Mouse (Mus musculus) E14TG2a.4 (cell line): ENCODE measurements around the gene Ninj1.
A peak's percentile ranks its signal among the peaks of the same experiment; 100 is the strongest.

Source experiments
- H3K27me3 ChIP-seq: 2 replicates; pipeline ENCODE4 v1.6.1; 2014; ENCODE audit warnings: low read length, control low read depth; ENCODE audit not compliant: insufficient read depth
- H3K36me3 ChIP-seq: 2 replicates; pipeline ENCODE4 v1.6.1; 2014; ENCODE audit warnings: low read length, control low read depth; ENCODE audit not compliant: insufficient read depth
- H3K4me1 ChIP-seq: replicated peaks from 2 replicates; pipeline ENCODE4 v1.6.1; 2014; ENCODE audit warnings: low read depth, low read length, control low read depth
- H3K4me3 ChIP-seq: replicated peaks from 2 replicates; pipeline ENCODE4 v1.5.1; 2014; ENCODE audit warnings: mild to moderate bottlenecking, low read length
- H3K9me3 ChIP-seq: 2 replicates; pipeline ENCODE4 v1.6.1; 2014; ENCODE audit warnings: low read length, control low read depth
- CTCF ChIP-seq: conservative IDR thresholded peaks from 2 replicates; pipeline ENCODE4 v1.5.1; 2014; ENCODE audit warnings: low read length
- NANOG ChIP-seq: IDR thresholded peaks from 2 replicates; pipeline ENCODE4 v1.6.1; 2014; ENCODE audit warnings: borderline replicate concordance, low read length, mixed read lengths
- POU5F1 ChIP-seq: IDR thresholded peaks from 2 replicates; pipeline ENCODE4 v1.6.1; 2014; ENCODE audit warnings: low read length, borderline replicate concordance

The Ninj1 gene

GRCm38 (mm10) chr13:49162722-49163121 is 24.6 kb upstream of the Ninj1 start:
- peaks cover 17% of the 10 kb centered on the region for H3K27me3 ChIP-seq
- no peaks in the 10 kb centered on the region for H3K36me3 ChIP-seq
- TF ChIP-seq POU5F1 (no peak), NANOG (no peak), CTCF (no peak)
- no peak overlapping the region for H3K4me3 ChIP-seq
- H3K9me3 ChIP-seq = no peaks in the 10 kb centered on the region
- peaks cover 15% of the 10 kb centered on the region for H3K4me1 ChIP-seq

GRCm38 (mm10) chr13:49163645-49164044 is 23.6 kb upstream of the Ninj1 start:
- peaks cover 17% of the 10 kb centered on the region for H3K27me3 ChIP-seq
- H3K4me3 ChIP-seq = no peak overlapping the region
- H3K36me3 ChIP-seq = no peaks in the 10 kb centered on the region
- no peak for TF ChIP-seq NANOG
- TF ChIP-seq POU5F1 = no peak
- TF ChIP-seq CTCF = no peak
- H3K4me1 ChIP-seq = peaks cover 11% of the 10 kb centered on the region
- H3K9me3 ChIP-seq = no peaks in the 10 kb centered on the region

GRCm38 (mm10) chr13:49167081-49167480 is 20.2 kb upstream of the Ninj1 start:
- TF ChIP-seq POU5F1 = no peak
- no peak for TF ChIP-seq CTCF
- TF ChIP-seq NANOG = no peak
- no peak overlapping the region for H3K4me3 ChIP-seq
- peaks cover 18% of the 10 kb centered on the region for H3K27me3 ChIP-seq
- H3K9me3 ChIP-seq = no peaks in the 10 kb centered on the region
- H3K4me1 ChIP-seq = peaks cover 9% of the 10 kb centered on the region
- H3K36me3 ChIP-seq = no peaks in the 10 kb centered on the region

- H3K27me3 ChIP-seq = peaks cover 25% of the 10 kb centered on the region
- H3K36me3 ChIP-seq = no peaks in the 10 kb centered on the region
- TF ChIP-seq NANOG = no peak
- TF ChIP-seq CTCF = peak; percentile 97
- peaks cover 9% of the 10 kb centered on the region for H3K4me1 ChIP-seq
- no peaks in the 10 kb centered on the region for H3K9me3 ChIP-seq
- H3K4me3 ChIP-seq = no peak overlapping the region
Measured at GRCm38 (mm10) chr13:49169448-49170207, 17.7 kb upstream of the Ninj1 start.

- Histone ChIP-seq H3K4me3 (no peak overlapping the region), H3K27me3 (peaks cover 20% of the 10 kb centered on the region), H3K36me3 (no peaks in the 10 kb centered on the region), H3K4me1 (peaks cover 9% of the 10 kb centered on the region), H3K9me3 (no peaks in the 10 kb centered on the region)
- TF ChIP-seq POU5F1 = no peak
- no peak for TF ChIP-seq CTCF
- TF ChIP-seq NANOG = no peak
Measured at GRCm38 (mm10) chr13:49170623-49171022, 16.7 kb upstream of the Ninj1 start.

- Histone ChIP-seq H3K27me3 (peaks cover 18% of the 10 kb centered on the region), H3K4me1 (peaks cover 9% of the 10 kb centered on the region), H3K36me3 (no peaks in the 10 kb centered on the region), H3K9me3 (no peaks in the 10 kb centered on the region), H3K4me3 (no peak overlapping the region)
- TF ChIP-seq NANOG (no peak), CTCF (no peak), POU5F1 (no peak)
Measured at GRCm38 (mm10) chr13:49171729-49172128, 15.6 kb upstream of the Ninj1 start.

- no peak overlapping the region for H3K4me3 ChIP-seq
- H3K9me3 ChIP-seq = no peaks in the 10 kb centered on the region
- peaks cover 9% of the 10 kb centered on the region for H3K4me1 ChIP-seq
- H3K27me3 ChIP-seq = peaks cover 14% of the 10 kb centered on the region
- no peak for TF ChIP-seq NANOG
- no peak for TF ChIP-seq POU5F1
- no peak for TF ChIP-seq CTCF
- no peaks in the 10 kb centered on the region for H3K36me3 ChIP-seq
Measured at GRCm38 (mm10) chr13:49172335-49172734, 14.9 kb upstream of the Ninj1 start.

- H3K4me1 ChIP-seq = peaks cover 9% of the 10 kb centered on the region
- no peaks in the 10 kb centered on the region for H3K36me3 ChIP-seq
- H3K9me3 ChIP-seq = no peaks in the 10 kb centered on the region
- TF ChIP-seq CTCF (peak; percentile 84), NANOG (no peak)
- no peak overlapping the region for H3K4me3 ChIP-seq
- peaks cover 14% of the 10 kb centered on the region for H3K27me3 ChIP-seq
Measured at GRCm38 (mm10) chr13:49172971-49173596, 14.2 kb upstream of the Ninj1 start.

- TF ChIP-seq NANOG (no peak), POU5F1 (no peak), CTCF (no peak)
- no peaks in the 10 kb centered on the region for H3K9me3 ChIP-seq
- no peak overlapping the region for H3K4me3 ChIP-seq
- H3K4me1 ChIP-seq = peaks cover 15% of the 10 kb centered on the region
- H3K27me3 ChIP-seq = peaks cover 17% of the 10 kb centered on the region
- H3K36me3 ChIP-seq = no peaks in the 10 kb centered on the region
Measured at GRCm38 (mm10) chr13:49175509-49175908, 11.8 kb upstream of the Ninj1 start.
